Mouse (Mus musculus) forebrain, embryonic 16.5 days (tissue): ENCODE measurements at regions not wholly inside any gene's neighbourhood (a gene's known extent, or its start where the extent isn't known, plus 50 kb on each side); places are given as distances from the start of the nearest gene placed in this dataset.

Source experiments
- ATAC-seq: fragments of 200-750 bp; cut with Nextera tagmentation; 2 replicates; pipeline ENCODE4 v1.8.0; 2017; ENCODE audit warnings: mild to moderate bottlenecking, moderate library complexity
- H3K27ac ChIP-seq: fragments of 300-500 bp; sonication (generic); 2 replicates; pipeline ENCODE4 v1.5.1; 2014; ENCODE audit warnings: low read length, control low read depth
- H3K27me3 ChIP-seq: fragments of 300-500 bp; sonication (generic); replicated peaks from 2 replicates; pipeline ENCODE4 v1.6.1; 2014; ENCODE audit warnings: low read length; ENCODE audit not compliant: control insufficient read depth, insufficient read depth
- H3K36me3 ChIP-seq: fragments of 300-500 bp; sonication (generic); 2 replicates; pipeline ENCODE4 v1.6.1; 2014; ENCODE audit not compliant: control insufficient read depth, insufficient read depth
- H3K4me1 ChIP-seq: fragments of 300-500 bp; sonication (generic); replicated peaks from 2 replicates; pipeline ENCODE4 v1.6.1; 2014; ENCODE audit warnings: low read length; ENCODE audit not compliant: control insufficient read depth, insufficient read depth
- H3K4me2 ChIP-seq: fragments of 300-500 bp; sonication (generic); 2 replicates; pipeline ENCODE4 v1.6.1; 2014; ENCODE audit warnings: mild to moderate bottlenecking, low read length, control low read depth
- H3K4me3 ChIP-seq: fragments of 300-500 bp; sonication (generic); replicated peaks from 2 replicates; pipeline ENCODE4 v1.5.1; 2014; ENCODE audit warnings: mild to moderate bottlenecking, low read length, control low read depth
- H3K9ac ChIP-seq: fragments of 300-500 bp; sonication (generic); replicated peaks from 2 replicates; pipeline ENCODE4 v1.6.1; 2014; ENCODE audit warnings: low read depth, low read length, control low read depth
- H3K9me3 ChIP-seq: fragments of 300-500 bp; sonication (generic); 2 replicates; pipeline ENCODE4 v1.6.1; 2016; ENCODE audit warnings: low read length; ENCODE audit not compliant: control insufficient read depth
- WGBS: fragments of 180-500 bp; shearing (Covaris S2); extraction: QIAGEN DNeasy Blood & Tissue Kit; methylation state at CpG from one replicate; pipeline ENCODE4 v1.1.7; 2014; 5-methylcytosine and 5-hydroxymethylcytosine counted together

DNA sequence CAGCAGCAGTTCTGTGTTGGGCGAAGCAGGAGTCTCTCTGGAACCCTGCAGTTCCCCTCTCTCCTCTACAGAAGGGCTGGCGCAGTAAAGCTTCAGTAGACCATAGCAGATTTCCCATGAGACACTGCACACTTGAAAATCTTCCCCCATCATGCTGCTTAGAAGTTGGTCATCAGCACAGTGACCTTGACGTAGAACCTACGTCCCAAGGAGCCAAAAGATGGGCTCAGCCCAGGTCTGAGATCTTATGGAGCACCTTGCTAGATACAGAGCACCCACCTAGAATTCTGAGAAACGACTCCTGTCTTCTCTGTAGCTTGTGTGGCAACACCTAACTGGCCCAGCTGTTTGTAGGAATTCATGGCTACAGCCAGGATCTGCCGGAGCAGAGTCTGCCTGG is 51.7 kb upstream of the Hmga2 start:
- Histone ChIP-seq H3K9me3 (no peaks in the 10 kb centered on the region), H3K4me2 (no peak overlapping the region), H3K36me3 (no peaks in the 10 kb centered on the region), H3K9ac (no peak overlapping the region), H3K4me1 (no peaks in the 10 kb centered on the region), H3K4me3 (no peak overlapping the region), H3K27ac (no peak overlapping the region), H3K27me3 (no peaks in the 10 kb centered on the region)
- ATAC-seq = no peak
- WGBS = 92% methylated on average over 6 of the region's 6 CpGs

DNA sequence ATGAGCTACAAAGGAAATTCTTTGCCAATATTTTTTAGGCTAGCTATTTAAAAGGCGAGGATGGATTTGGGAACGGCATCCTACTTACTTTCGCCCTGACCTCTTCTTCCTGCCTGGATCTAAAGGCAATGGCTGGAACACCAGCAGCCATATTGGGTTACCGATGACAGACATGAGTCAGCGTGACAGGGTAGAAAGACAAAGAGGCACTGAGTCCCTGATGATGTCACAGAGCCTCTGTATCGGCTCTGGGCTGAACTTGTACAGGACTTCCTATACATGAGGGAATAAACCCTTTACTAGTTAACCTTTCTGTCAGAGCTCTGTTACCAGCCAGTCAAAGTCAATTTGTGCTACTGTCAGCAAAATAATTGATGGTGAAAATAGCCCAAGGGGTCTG is 50.7 kb upstream of the Hmga2 start:
- no peaks in the 10 kb centered on the region for H3K27me3 ChIP-seq
- no peak for ATAC-seq
- H3K27ac ChIP-seq = no peak overlapping the region

More for the DNA sequence above, 50.7 kb upstream of the Hmga2 start:
- H3K4me3 ChIP-seq = no peak overlapping the region
- WGBS = 88% methylated on average over 6 of the region's 6 CpGs
- no peaks in the 10 kb centered on the region for H3K4me1 ChIP-seq
- no peaks in the 10 kb centered on the region for H3K9me3 ChIP-seq
- no peak overlapping the region for H3K4me2 ChIP-seq
- H3K9ac ChIP-seq = no peak overlapping the region
- no peaks in the 10 kb centered on the region for H3K36me3 ChIP-seq
